Mouse (Mus musculus): ENCODE results near the gene Eva1c. TPM values are rescaled to one million over a fixed set of nuclear protein-coding genes. Genes with fewer than 3 reads are reported as not detected.

Eva1c gene
- polyA plus RNA-seq (2014; fragmentation: Nextera tagmentation; extraction: Ambion mirVana) = 1.1 and 1.3 TPM in 2 replicates

DNA sequence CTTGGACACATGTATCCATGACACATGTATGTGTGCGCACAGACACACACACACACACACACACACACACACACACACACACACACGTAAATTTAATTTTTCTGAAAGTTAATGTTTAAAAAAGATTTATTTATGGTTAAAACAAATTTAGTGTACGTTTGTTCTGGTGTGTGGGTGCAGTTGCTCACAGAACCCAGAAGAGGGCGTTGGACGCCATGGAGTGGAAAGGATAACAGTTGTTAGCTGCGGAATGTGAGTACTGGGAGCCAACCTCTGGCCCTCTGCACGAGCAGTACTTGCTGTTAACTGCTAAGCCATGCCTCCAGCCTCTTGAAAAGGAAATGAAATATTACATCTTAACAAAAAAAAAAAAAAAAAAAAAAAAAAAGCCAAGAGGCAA, at the start of gene Eva1c:
Gene Eva1c (plus strand): TSS at position 263 of the 400 bp plus-strand sequence.
- no peaks in the 10 kb centered on the region for H3K9me3 ChIP-seq (ENCODE audit: control insufficient read depth, low read length)
- ATAC-seq (ENCODE audit: low FRiP score) (no peak), DNase-seq (ENCODE audit: low spot score, missing footprints) (no peak)
- no peak within 1 kb of the TSS for H3K4me2 ChIP-seq
- no peak within 1 kb of the TSS for H3K9ac ChIP-seq (ENCODE audit: low read length)
- no peak within 1 kb of the TSS for H3K27ac ChIP-seq (ENCODE audit: low read depth, low read length)
- no peaks in the 10 kb centered on the region for H3K36me3 ChIP-seq (ENCODE audit: control insufficient read depth, insufficient read depth, low read length)
- H3K4me3 ChIP-seq (ENCODE audit: low read depth, low read length) = no peak within 1 kb of the TSS
- H3K4me1 ChIP-seq (ENCODE audit: control insufficient read depth, insufficient read depth, low read length) = peaks cover 9% of the 10 kb centered on the region
- 59% methylated on average over 7 of the region's 7 CpGs for WGBS
- peaks cover 26% of the 10 kb centered on the region for H3K27me3 ChIP-seq (ENCODE audit: control insufficient read depth, insufficient read depth, low read length)

DNA sequence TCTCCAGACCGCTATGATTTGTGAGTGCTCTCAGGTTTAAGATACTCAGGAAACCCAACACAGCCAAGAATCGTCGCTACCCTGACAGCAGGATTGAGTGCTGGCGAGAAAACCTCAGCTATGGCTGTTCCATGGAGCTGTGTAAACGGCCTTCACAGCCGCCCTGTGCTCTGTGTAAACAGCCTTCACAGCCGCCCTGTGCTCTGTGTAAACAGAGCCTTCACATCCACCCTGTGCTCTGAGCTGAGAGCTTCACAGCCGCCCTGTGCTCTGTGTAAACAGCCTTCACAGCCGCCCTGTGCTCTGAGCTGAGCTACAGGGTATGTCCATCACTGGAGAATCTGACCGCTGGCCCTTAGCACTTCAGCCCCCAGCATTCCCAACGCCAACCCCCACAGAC, 46.7 kb upstream of the Eva1c start:
- DNase-seq (ENCODE audit: low spot score, missing footprints) (no peak), ATAC-seq (ENCODE audit: low FRiP score) (peak; percentile 93)
- no peak overlapping the region for H3K27ac ChIP-seq (ENCODE audit: low read depth, low read length)
- no peak overlapping the region for H3K4me3 ChIP-seq (ENCODE audit: low read depth, low read length)
- H3K4me1 ChIP-seq (ENCODE audit: control insufficient read depth, insufficient read depth, low read length) = no peaks in the 10 kb centered on the region
- H3K4me2 ChIP-seq = no peak overlapping the region
- H3K36me3 ChIP-seq (ENCODE audit: control insufficient read depth, insufficient read depth, low read length) = 0 out of 2 replicates have a peak, but pooled peaks cover 2% of the 10 kb centered on the region
- WGBS = 65% methylated on average over 11 of the region's 11 CpGs
- H3K9me3 ChIP-seq (ENCODE audit: control insufficient read depth, low read length) = no peaks in the 10 kb centered on the region
- H3K27me3 ChIP-seq (ENCODE audit: control insufficient read depth, insufficient read depth, low read length) = no peaks in the 10 kb centered on the region
- H3K9ac ChIP-seq (ENCODE audit: low read length) = no peak overlapping the region

DNA sequence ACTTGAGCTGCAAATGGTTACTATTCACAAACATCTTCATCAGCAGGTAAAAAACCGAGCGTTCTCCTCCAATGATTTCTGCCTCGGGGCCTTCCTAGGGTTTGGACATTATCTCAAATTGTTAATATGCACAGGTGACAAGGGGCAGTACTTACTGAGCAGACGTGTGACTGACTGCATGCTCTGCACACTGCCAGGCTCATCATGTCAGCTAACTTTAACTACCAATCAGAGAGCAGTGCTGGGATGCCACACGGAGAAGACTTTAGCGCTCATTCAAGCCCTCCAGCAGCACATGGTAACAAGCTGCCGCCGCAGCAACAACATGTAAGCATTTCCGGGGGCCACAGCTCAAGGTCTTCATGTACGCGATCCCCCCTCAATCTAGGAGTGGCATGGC, 43.2 kb upstream of the Eva1c start:
- Histone ChIP-seq H3K9ac (ENCODE audit: low read length) (no peak overlapping the region), H3K9me3 (ENCODE audit: control insufficient read depth, low read length) (no peaks in the 10 kb centered on the region), H3K36me3 (ENCODE audit: control insufficient read depth, insufficient read depth, low read length) (peaks cover 9% of the 10 kb centered on the region), H3K4me3 (ENCODE audit: low read depth, low read length) (no peak overlapping the region), H3K4me2 (no peak overlapping the region), H3K27me3 (ENCODE audit: control insufficient read depth, insufficient read depth, low read length) (no peaks in the 10 kb centered on the region), H3K27ac (ENCODE audit: low read depth, low read length) (no peak overlapping the region), H3K4me1 (ENCODE audit: control insufficient read depth, insufficient read depth, low read length) (no peaks in the 10 kb centered on the region)
- WGBS = 92% methylated on average over 11 of the region's 11 CpGs
- ATAC-seq (ENCODE audit: low FRiP score) (no peak), DNase-seq (ENCODE audit: low spot score, missing footprints) (no peak)

DNA sequence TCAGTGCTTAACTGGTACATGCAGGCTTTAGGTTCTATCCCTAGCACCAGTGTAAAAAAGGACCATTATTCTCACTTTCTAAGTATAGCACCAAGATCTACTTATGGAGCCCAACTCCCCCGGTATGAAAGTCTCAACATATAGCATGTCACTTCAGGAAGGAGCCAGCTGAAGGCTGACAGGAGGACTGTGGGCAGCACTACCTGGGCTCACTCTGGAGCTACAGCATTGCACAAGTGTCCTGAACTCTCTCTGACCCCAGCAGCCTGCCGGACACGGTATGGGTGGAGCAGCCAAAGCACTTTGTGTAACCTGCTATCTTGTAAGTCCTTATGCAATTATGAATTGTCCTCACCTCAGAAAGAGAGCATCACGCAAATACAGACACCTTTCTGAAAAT, 41.3 kb upstream of the Eva1c start:
- Histone ChIP-seq H3K9me3 (ENCODE audit: control insufficient read depth, low read length) (no peaks in the 10 kb centered on the region), H3K9ac (ENCODE audit: low read length) (no peak overlapping the region), H3K4me2 (no peak overlapping the region), H3K36me3 (ENCODE audit: control insufficient read depth, insufficient read depth, low read length) (peaks cover 14% of the 10 kb centered on the region), H3K27ac (ENCODE audit: low read depth, low read length) (no peak overlapping the region), H3K4me3 (ENCODE audit: low read depth, low read length) (no peak overlapping the region), H3K4me1 (ENCODE audit: control insufficient read depth, insufficient read depth, low read length) (no peaks in the 10 kb centered on the region), H3K27me3 (ENCODE audit: control insufficient read depth, insufficient read depth, low read length) (no peaks in the 10 kb centered on the region)
- ATAC-seq (ENCODE audit: low FRiP score) = no peak
- DNase-seq (ENCODE audit: low spot score, missing footprints) = no peak
- 93% methylated on average over 4 of the region's 4 CpGs for WGBS

DNA sequence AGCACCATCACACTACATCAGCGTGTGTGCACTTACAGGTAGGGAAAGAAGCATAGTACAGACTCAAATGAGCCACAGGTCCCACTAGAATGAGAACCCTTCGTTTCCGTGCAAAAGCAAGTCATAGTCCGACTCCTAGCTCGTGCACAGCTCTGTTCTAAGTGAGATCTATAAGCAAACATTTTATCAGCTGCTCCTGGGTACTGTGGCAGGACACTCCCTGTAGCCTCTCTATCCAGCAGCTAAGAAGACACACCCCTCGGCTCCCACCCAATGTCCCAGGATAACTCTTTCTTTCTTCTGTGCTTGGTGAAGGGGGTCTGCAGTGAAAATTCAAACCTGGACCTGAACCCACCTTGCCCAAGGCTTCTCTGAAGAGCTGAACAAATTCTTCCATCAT, 37.9 kb upstream of the Eva1c start:
- Histone ChIP-seq H3K9me3 (ENCODE audit: control insufficient read depth, low read length) (no peaks in the 10 kb centered on the region), H3K4me3 (ENCODE audit: low read depth, low read length) (no peak overlapping the region), H3K4me1 (ENCODE audit: control insufficient read depth, insufficient read depth, low read length) (no peaks in the 10 kb centered on the region), H3K27ac (ENCODE audit: low read depth, low read length) (no peak overlapping the region), H3K4me2 (no peak overlapping the region), H3K9ac (ENCODE audit: low read length) (no peak overlapping the region), H3K36me3 (ENCODE audit: control insufficient read depth, insufficient read depth, low read length) (peaks cover 21% of the 10 kb centered on the region), H3K27me3 (ENCODE audit: control insufficient read depth, insufficient read depth, low read length) (no peaks in the 10 kb centered on the region)
- WGBS = 90% methylated on average over 6 of the region's 6 CpGs
- ATAC-seq (ENCODE audit: low FRiP score) (no peak), DNase-seq (ENCODE audit: low spot score, missing footprints) (no peak)

DNA sequence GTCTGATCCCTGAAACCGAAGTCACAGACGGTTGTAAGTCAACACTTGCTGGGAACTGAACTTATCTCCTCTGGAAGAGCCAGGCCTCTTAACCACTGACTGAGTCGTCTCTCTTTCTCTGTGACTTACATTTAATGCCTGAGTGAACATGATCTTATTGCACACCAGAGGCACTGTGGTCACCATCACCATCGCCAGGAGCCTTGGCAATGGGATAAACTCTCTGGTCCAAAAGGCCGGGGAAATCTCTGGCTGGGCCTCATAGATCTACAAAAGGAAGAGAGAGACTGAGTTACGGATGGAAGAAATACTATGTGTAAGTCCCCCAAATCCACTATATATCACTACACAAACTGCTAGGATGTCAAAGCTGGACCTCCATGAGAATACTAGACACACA, 35.6 kb upstream of the Eva1c start:
- WGBS = 90% methylated on average over 6 of the region's 6 CpGs
- Histone ChIP-seq H3K4me1 (ENCODE audit: control insufficient read depth, insufficient read depth, low read length) (no peaks in the 10 kb centered on the region), H3K4me3 (ENCODE audit: low read depth, low read length) (no peak overlapping the region), H3K27ac (ENCODE audit: low read depth, low read length) (no peak overlapping the region), H3K36me3 (ENCODE audit: control insufficient read depth, insufficient read depth, low read length) (peaks cover 17% of the 10 kb centered on the region), H3K4me2 (no peak overlapping the region), H3K9ac (ENCODE audit: low read length) (no peak overlapping the region), H3K9me3 (ENCODE audit: control insufficient read depth, low read length) (no peaks in the 10 kb centered on the region), H3K27me3 (ENCODE audit: control insufficient read depth, insufficient read depth, low read length) (no peaks in the 10 kb centered on the region)
- ATAC-seq (ENCODE audit: low FRiP score) = no peak
- no peak for DNase-seq (ENCODE audit: low spot score, missing footprints)

DNA sequence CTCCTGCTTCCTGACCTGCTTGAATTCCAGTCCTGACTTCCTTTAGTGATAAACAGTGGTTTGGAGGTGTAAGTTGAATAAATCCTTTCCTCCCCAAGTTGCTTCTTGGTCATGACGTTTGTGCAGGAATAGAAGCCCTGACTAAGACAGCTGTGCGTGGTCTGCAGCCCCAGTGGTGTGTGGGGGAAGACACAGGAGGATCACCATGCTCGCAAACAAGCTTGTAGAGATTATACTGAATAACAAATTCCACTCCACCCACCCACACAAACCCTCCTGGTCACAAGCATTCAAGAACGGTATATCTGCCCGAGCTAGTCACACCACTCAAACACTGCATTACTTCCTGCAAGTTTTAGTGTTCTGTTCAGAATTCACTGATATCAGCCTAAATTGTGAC, 34.5 kb upstream of the Eva1c start:
- no peak overlapping the region for H3K9ac ChIP-seq (ENCODE audit: low read length)
- H3K27me3 ChIP-seq (ENCODE audit: control insufficient read depth, insufficient read depth, low read length) = no peaks in the 10 kb centered on the region
- ATAC-seq (ENCODE audit: low FRiP score) = no peak
- WGBS = 86% methylated on average over 5 of the region's 5 CpGs
- no peak overlapping the region for H3K27ac ChIP-seq (ENCODE audit: low read depth, low read length)
- no peak for DNase-seq (ENCODE audit: low spot score, missing footprints)
- no peak overlapping the region for H3K4me2 ChIP-seq
- H3K4me3 ChIP-seq (ENCODE audit: low read depth, low read length) = no peak overlapping the region
- H3K36me3 ChIP-seq (ENCODE audit: control insufficient read depth, insufficient read depth, low read length) = peaks cover 17% of the 10 kb centered on the region
- no peaks in the 10 kb centered on the region for H3K4me1 ChIP-seq (ENCODE audit: control insufficient read depth, insufficient read depth, low read length)
- no peaks in the 10 kb centered on the region for H3K9me3 ChIP-seq (ENCODE audit: control insufficient read depth, low read length)

DNA sequence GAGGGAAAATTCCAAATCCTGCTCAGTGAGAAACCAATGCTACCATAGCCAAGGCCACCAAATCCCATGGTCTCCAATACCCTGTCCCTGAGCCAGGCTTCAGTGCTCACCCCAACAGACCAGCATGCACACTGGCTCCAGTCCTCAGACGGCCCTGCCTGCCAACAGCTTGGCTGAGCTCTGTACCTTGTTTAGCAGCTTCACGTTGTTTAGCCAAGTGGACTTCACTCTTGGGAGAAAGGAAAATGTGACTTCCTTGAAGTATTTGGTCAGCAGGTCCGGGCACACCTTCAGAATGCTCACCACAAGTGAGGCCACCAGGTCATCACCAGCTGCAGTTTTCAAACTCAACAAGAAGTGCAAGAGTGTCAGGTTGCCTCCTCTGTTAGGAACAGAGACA, 34.0 kb upstream of the Eva1c start:
- peaks cover 17% of the 10 kb centered on the region for H3K36me3 ChIP-seq (ENCODE audit: control insufficient read depth, insufficient read depth, low read length)
- DNase-seq (ENCODE audit: low spot score, missing footprints) (no peak), ATAC-seq (ENCODE audit: low FRiP score) (no peak)
- no peak overlapping the region for H3K4me2 ChIP-seq
- H3K27me3 ChIP-seq (ENCODE audit: control insufficient read depth, insufficient read depth, low read length) = no peaks in the 10 kb centered on the region
- H3K4me3 ChIP-seq (ENCODE audit: low read depth, low read length) = no peak overlapping the region
- H3K27ac ChIP-seq (ENCODE audit: low read depth, low read length) = no peak overlapping the region
- H3K4me1 ChIP-seq (ENCODE audit: control insufficient read depth, insufficient read depth, low read length) = no peaks in the 10 kb centered on the region
- no peak overlapping the region for H3K9ac ChIP-seq (ENCODE audit: low read length)
- H3K9me3 ChIP-seq (ENCODE audit: control insufficient read depth, low read length) = no peaks in the 10 kb centered on the region
- 82% methylated on average over 3 of the region's 3 CpGs for WGBS

DNA sequence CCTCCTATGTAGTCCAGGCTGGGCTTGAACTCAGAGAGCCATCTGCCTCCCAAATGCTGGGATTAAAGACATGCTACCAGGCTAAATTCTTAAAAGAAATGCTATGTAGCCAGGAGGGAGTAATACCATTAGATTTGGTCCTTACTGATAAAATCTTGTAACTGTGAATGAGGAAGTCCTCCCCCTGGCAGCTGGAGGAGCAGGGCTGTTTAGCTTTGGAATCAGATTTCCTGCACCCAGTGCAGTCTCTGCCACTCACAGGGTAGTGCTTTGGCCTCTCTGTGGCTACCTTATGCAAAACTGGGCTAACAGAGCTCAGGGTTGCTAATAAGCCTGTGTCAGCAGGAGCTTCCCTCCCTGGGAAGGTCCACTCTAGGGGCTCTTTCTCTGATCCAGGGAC, 31.8 kb upstream of the Eva1c start:
- Histone ChIP-seq H3K36me3 (ENCODE audit: control insufficient read depth, insufficient read depth, low read length) (peaks cover 14% of the 10 kb centered on the region; the same call in 1 of the 2 replicates), H3K27ac (ENCODE audit: low read depth, low read length) (no peak overlapping the region), H3K4me2 (no peak overlapping the region), H3K27me3 (ENCODE audit: control insufficient read depth, insufficient read depth, low read length) (no peaks in the 10 kb centered on the region), H3K9me3 (ENCODE audit: control insufficient read depth, low read length) (no peaks in the 10 kb centered on the region), H3K9ac (ENCODE audit: low read length) (no peak overlapping the region), H3K4me1 (ENCODE audit: control insufficient read depth, insufficient read depth, low read length) (no peaks in the 10 kb centered on the region), H3K4me3 (ENCODE audit: low read depth, low read length) (no peak overlapping the region)
- ATAC-seq (ENCODE audit: low FRiP score) (no peak), DNase-seq (ENCODE audit: low spot score, missing footprints) (no peak)

DNA sequence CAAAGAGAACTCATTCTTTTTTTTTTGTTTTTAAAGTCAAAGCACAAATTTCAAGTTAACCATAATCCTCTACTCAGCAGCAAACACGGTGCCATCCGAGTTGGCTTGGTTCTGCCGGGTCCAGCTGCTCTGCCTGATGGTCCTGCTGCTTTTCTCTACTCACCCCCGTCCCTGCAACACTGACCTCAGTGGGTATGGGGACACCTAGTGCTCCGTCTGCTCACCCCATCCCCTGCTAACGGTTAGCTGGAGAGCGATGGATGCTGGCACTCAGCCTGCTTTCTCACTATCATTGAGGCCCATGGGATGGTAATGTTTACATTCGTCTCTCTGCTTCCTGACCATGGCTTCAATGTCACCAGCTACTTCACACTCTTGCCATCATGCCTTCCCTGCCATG, 28.1 kb upstream of the Eva1c start:
- 91% methylated on average over 8 of the region's 8 CpGs for WGBS
- Histone ChIP-seq H3K36me3 (ENCODE audit: control insufficient read depth, insufficient read depth, low read length) (no peaks in the 10 kb centered on the region; the same call in 1 of the 2 replicates), H3K4me3 (ENCODE audit: low read depth, low read length) (no peak overlapping the region), H3K4me2 (no peak overlapping the region), H3K27ac (ENCODE audit: low read depth, low read length) (no peak overlapping the region), H3K27me3 (ENCODE audit: control insufficient read depth, insufficient read depth, low read length) (no peaks in the 10 kb centered on the region), H3K9ac (ENCODE audit: low read length) (no peak overlapping the region), H3K9me3 (ENCODE audit: control insufficient read depth, low read length) (no peaks in the 10 kb centered on the region), H3K4me1 (ENCODE audit: control insufficient read depth, insufficient read depth, low read length) (no peaks in the 10 kb centered on the region)
- no peak for ATAC-seq (ENCODE audit: low FRiP score)
- no peak for DNase-seq (ENCODE audit: low spot score, missing footprints)
